In genomic region chr8:84990349-84990748, GRCm38 (mm10) we compare ENCODE assay signal across 8 mouse cellular contexts. TPM values are rescaled to one million over a fixed set of nuclear protein-coding genes. Genes with fewer than 3 reads are reported as not detected.
DNase-seq lines count a peak whose midpoint lies in the region; ATAC-seq and TF ChIP-seq lines count a peak whose summit lies in the region.

Hook2 (plus strand) TSS chr8:84990603.

- no peaks in the 10 kb centered on the region for H3K9me3 ChIP-seq in embryonic facial prominence, embryonic 13.5 days
- H3K9me3 ChIP-seq in limb, embryonic 13.5 days, result no peaks in the 10 kb centered on the region
- H3K9me3 ChIP-seq in midbrain, embryonic 16.5 days (replicated peaks; ENCODE audit: control insufficient read depth, low read length, poor library complexity, severe bottlenecking), result no peaks in the 10 kb centered on the region

- peak; percentile 63 for TF ChIP-seq CTCF in heart, adult 2 months (IDR thresholded peaks at IDR 0.05)

- H3K36me3 ChIP-seq in embryonic facial prominence, embryonic 13.5 days, result 0 out of 2 replicates have a peak, but pooled peaks cover 5% of the 10 kb centered on the region
- no peaks in the 10 kb centered on the region for H3K36me3 ChIP-seq in heart, adult 2 months (ENCODE audit: control insufficient read depth, insufficient read depth, low read length)
- H3K36me3 ChIP-seq in limb, embryonic 13.5 days, result peaks cover 10% of the 10 kb centered on the region
- no peaks in the 10 kb centered on the region for H3K36me3 ChIP-seq in midbrain, embryonic 16.5 days (ENCODE audit: control insufficient read depth, insufficient read depth, low read length)

- ATAC-seq in embryonic facial prominence, embryonic 13.5 days (ENCODE audit: insufficient number of reproducible peaks, insufficient read depth, low FRiP score, low TSS enrichment, low read depth), result peak; percentile 88
- peak; percentile 92 for ATAC-seq in limb, embryonic 13.5 days (ENCODE audit: low FRiP score, low read depth)
- peak; percentile 89 for ATAC-seq in midbrain, embryonic 16.5 days

- peak within 1 kb of the TSS; percentile 77 for H3K27ac ChIP-seq in embryonic facial prominence, embryonic 13.5 days
- H3K27ac ChIP-seq in heart, adult 2 months, result peak within 1 kb of the TSS; percentile 89
- peak within 1 kb of the TSS; percentile 58; the same call in 1 of the 2 replicates for H3K27ac ChIP-seq in limb, embryonic 13.5 days
- peak within 1 kb of the TSS; percentile 86 for H3K27ac ChIP-seq in midbrain, embryonic 16.5 days (ENCODE audit: low read length)

- peak; percentile 93 for DNase-seq in 3134 (ENCODE audit: extremely low read depth, insufficient read length, low spot score)
- peak; percentile 96 to 97 for DNase-seq in adrenal gland, postnatal 36 days
- peak; percentile 96 to 97 for DNase-seq in heart, adult 2 months
- DNase-seq in kidney, adult 8-10 months, result peak; percentile 98 to 99
- DNase-seq in spleen, postnatal 10 days (ENCODE audit: low spot score in 2 of 2), result peak; percentile 96 to 99

- under 1% methylated on average over 28 of the region's 28 CpGs for WGBS in embryonic facial prominence, embryonic 13.5 days
- under 1% methylated on average over 28 of the region's 28 CpGs for WGBS in heart, adult 2 months
- WGBS in limb, embryonic 13.5 days, result under 1% methylated on average over 22 of the region's 28 CpGs
- 0% methylated on average over 28 of the region's 28 CpGs for WGBS in midbrain, embryonic 16.5 days

- H3K4me3 ChIP-seq in embryonic facial prominence, embryonic 13.5 days, result peak within 1 kb of the TSS; percentile 62
- peak within 1 kb of the TSS; percentile 58 for H3K4me3 ChIP-seq in heart, adult 2 months
- H3K4me3 ChIP-seq in limb, embryonic 13.5 days, result peak within 1 kb of the TSS; percentile 59
- peak within 1 kb of the TSS; percentile 73 for H3K4me3 ChIP-seq in midbrain, embryonic 16.5 days (ENCODE audit: low read depth, low read length)

- peak within 1 kb of the TSS; percentile 78 for H3K9ac ChIP-seq in embryonic facial prominence, embryonic 13.5 days
- H3K9ac ChIP-seq in heart, adult 2 months (ENCODE audit: low read depth, low read length), result peak within 1 kb of the TSS; percentile 64
- peak within 1 kb of the TSS; percentile 69 for H3K9ac ChIP-seq in limb, embryonic 13.5 days
- H3K9ac ChIP-seq in midbrain, embryonic 16.5 days (ENCODE audit: low read depth, low read length), result peak within 1 kb of the TSS; percentile 86

- peaks cover 20% of the 10 kb centered on the region for H3K27me3 ChIP-seq in embryonic facial prominence, embryonic 13.5 days
- H3K27me3 ChIP-seq in heart, adult 2 months (ENCODE audit: control insufficient read depth, insufficient read depth, low read length), result no peaks in the 10 kb centered on the region
- H3K27me3 ChIP-seq in limb, embryonic 13.5 days, result peaks cover 28% of the 10 kb centered on the region
- H3K27me3 ChIP-seq in midbrain, embryonic 16.5 days (ENCODE audit: control insufficient read depth, insufficient read depth, low read depth, low read length), result peaks cover 7% of the 10 kb centered on the region; the same call in 1 of the 2 replicates

- intact Hi-C loops in heart, adult 2 months (cut with DNase I), result no loop called here

- peaks cover 25% of the 10 kb centered on the region for H3K4me1 ChIP-seq in embryonic facial prominence, embryonic 13.5 days
- H3K4me1 ChIP-seq in heart, adult 2 months (ENCODE audit: control insufficient read depth, insufficient read depth, low read length), result peaks cover 8% of the 10 kb centered on the region
- H3K4me1 ChIP-seq in limb, embryonic 13.5 days, result peaks cover 25% of the 10 kb centered on the region
- peaks cover 19% of the 10 kb centered on the region for H3K4me1 ChIP-seq in midbrain, embryonic 16.5 days (ENCODE audit: control insufficient read depth, insufficient read depth, low read length)

- no peaks in the 10 kb centered on the region for H3K79me2 ChIP-seq in heart, adult 2 months (replicated peaks; ENCODE audit: control insufficient read depth, insufficient read depth, low read length)

- TF ChIP-seq POLR2A in heart, adult 2 months (IDR thresholded peaks at IDR 0.05; ENCODE audit: insufficient read depth, low read depth, low read length), result peak; percentile 87

- peak; percentile 98 for TF ChIP-seq EP300 in heart, adult 2 months (IDR thresholded peaks at IDR 0.05; ENCODE audit: insufficient read depth, low read depth, low read length)

- H3K4me2 ChIP-seq in embryonic facial prominence, embryonic 13.5 days, result peak within 1 kb of the TSS; percentile 90
- H3K4me2 ChIP-seq in limb, embryonic 13.5 days (replicated peaks), result peak within 1 kb of the TSS; percentile 94
- H3K4me2 ChIP-seq in midbrain, embryonic 16.5 days (ENCODE audit: low read length), result peak within 1 kb of the TSS; percentile 91

RNA-seq across cellular contexts. Expression of gene Hook2, which starts in this region (rescaled TPM):
- total RNA-seq in adrenal gland, postnatal 36 days (2021), result 1 to 10 TPM; 7.0 to 8.2 TPM
- polyA plus RNA-seq in embryonic facial prominence, embryonic 13.5 days (2015; fragmentation: Nextera tagmentation; extraction: Ambion mirVana), result 23.2 and 24.7 TPM in 2 replicates
- total RNA-seq in heart, adult 2 months (2021), result 1 to 10 TPM; 2.0 TPM
- 2.3 and 2.4 TPM in 2 replicates for polyA plus RNA-seq in heart, adult 2 months (2012; rRNA removed)
- polyA plus RNA-seq in limb, embryonic 13.5 days (2015; fragmentation: Nextera tagmentation; extraction: Ambion mirVana), result 18.6 and 18.8 TPM in 2 replicates
- 39.3 and 43.8 TPM in 2 replicates for polyA plus RNA-seq in midbrain, embryonic 16.5 days (2015; fragmentation: Nextera tagmentation; extraction: Ambion mirVana)

Comparison
In these comparisons a context has a peak if more than half of its experiments do, and no peak if none do; other contexts are left out.
1. Peak in every context shown above with its lines: DNase-seq, ATAC-seq, H3K4me3 ChIP-seq and H3K27ac ChIP-seq.